Comparison of ENCODE assay signal across 22 mouse cellular contexts in genomic region chr17:71242666-71243065, GRCm38 (mm10).
A peak's percentile ranks its signal among the peaks of the same experiment; 100 is the strongest.
DNase-seq lines count a peak whose midpoint lies in the region; ATAC-seq and TF ChIP-seq lines count a peak whose summit lies in the region.
"Had no signal": no experiment of that assay in that cellular context is flagged by ENCODE, and none has a peak within 500 bp of the region (broad histone marks: within the 10 kb centered on the region; RNA-seq: fewer than 3 reads in every experiment).

No protein-coding gene starts in this region.

- H3K4me1 ChIP-seq in liver, adult 2 months (ENCODE audit: control insufficient read depth, insufficient read depth, low read length) = no peaks in the 10 kb centered on the region
- H3K4me1 ChIP-seq in liver, postnatal 0 days (ENCODE audit: insufficient read depth) = peaks cover 7% of the 10 kb centered on the region; the same call in 1 of the 2 replicates
- peaks cover 27% of the 10 kb centered on the region for H3K4me1 ChIP-seq in liver, embryonic 13.5 days (replicated peaks)
- peaks cover 25% of the 10 kb centered on the region for H3K4me1 ChIP-seq in liver, embryonic 12.5 days
- H3K4me1 ChIP-seq in midbrain, embryonic 11.5 days (ENCODE audit: control insufficient read depth, insufficient read depth, low read length) = no peaks in the 10 kb centered on the region
- no peaks in the 10 kb centered on the region for H3K4me1 ChIP-seq in midbrain, embryonic 14.5 days (ENCODE audit: control insufficient read depth, insufficient read depth, low read length)

- no peaks in the 10 kb centered on the region for H3K27me3 ChIP-seq in liver, adult 2 months (ENCODE audit: control insufficient read depth, insufficient read depth, low read length)
- no peaks in the 10 kb centered on the region for H3K27me3 ChIP-seq in liver, postnatal 0 days (ENCODE audit: insufficient read depth, low read length)
- no peaks in the 10 kb centered on the region for H3K27me3 ChIP-seq in liver, embryonic 13.5 days
- no peaks in the 10 kb centered on the region for H3K27me3 ChIP-seq in liver, embryonic 12.5 days (replicated peaks)
- no peaks in the 10 kb centered on the region for H3K27me3 ChIP-seq in midbrain, embryonic 11.5 days (ENCODE audit: control insufficient read depth, insufficient read depth, low read length)
- no peaks in the 10 kb centered on the region for H3K27me3 ChIP-seq in midbrain, embryonic 14.5 days (ENCODE audit: control insufficient read depth, insufficient read depth, low read length)
- H3K27me3 ChIP-seq: CH12.LX, Patski had no signal

- H3K27ac ChIP-seq in liver, adult 2 months (replicated peaks; ENCODE audit: insufficient read depth, low read depth, low read length) = no peak overlapping the region
- H3K27ac ChIP-seq in liver, postnatal 0 days (ENCODE audit: low read depth) = no peak overlapping the region
- peak overlapping the region; percentile 47; the same call in 1 of the 2 replicates for H3K27ac ChIP-seq in liver, embryonic 13.5 days
- no peak overlapping the region for H3K27ac ChIP-seq in liver, embryonic 12.5 days
- no peak overlapping the region for H3K27ac ChIP-seq in midbrain, embryonic 11.5 days (ENCODE audit: low read depth, low read length)
- H3K27ac ChIP-seq in midbrain, embryonic 14.5 days (replicated peaks; ENCODE audit: low read depth, low read length) = no peak overlapping the region

- peak; percentile 60 for DNase-seq in heart, adult 11 months
- DNase-seq in heart, postnatal 36 days = no peak
- DNase-seq in liver, adult 2 months (ENCODE audit: extremely low read depth, low read depth, low spot score) = peak; percentile 29
- DNase-seq in liver, postnatal 0 days = no peak
- DNase-seq in liver, embryonic 13.5 days = no peak
- peak; percentile 57 for DNase-seq in midbrain, embryonic 11.5 days (ENCODE audit: low spot score, missing footprints)
- DNase-seq in midbrain, embryonic 14.5 days = no peak
- DNase-seq: adrenal gland, adult 2 months; adrenal gland, adult 8-10 months; adrenal gland, postnatal 10 days; adrenal gland, postnatal 14 days; adrenal gland, postnatal 25 days; adrenal gland, postnatal 36 days; B cell, adult 2 months; cerebellum, adult 11 months; cerebellum, adult 11-12 months had no signal

- TF ChIP-seq CTCF in liver, adult 2 months (IDR thresholded peaks at IDR 0.05; ENCODE audit: low read depth, low read length) = no peak
- TF ChIP-seq CTCF in liver, postnatal 0 days (IDR thresholded peaks at IDR 0.05; ENCODE audit: low read depth) = no peak

- H3K36me3 ChIP-seq in liver, adult 2 months (ENCODE audit: control insufficient read depth, insufficient read depth, low read length) = peaks cover 97% of the 10 kb centered on the region
- peaks cover 97% of the 10 kb centered on the region for H3K36me3 ChIP-seq in liver, postnatal 0 days (replicated peaks; ENCODE audit: insufficient read depth, low read length)
- peaks cover 98% of the 10 kb centered on the region for H3K36me3 ChIP-seq in liver, embryonic 13.5 days
- peaks cover 100% of the 10 kb centered on the region for H3K36me3 ChIP-seq in liver, embryonic 12.5 days
- H3K36me3 ChIP-seq in midbrain, embryonic 11.5 days (ENCODE audit: control insufficient read depth, insufficient read depth, low read length) = peaks cover 17% of the 10 kb centered on the region
- H3K36me3 ChIP-seq in midbrain, embryonic 14.5 days (ENCODE audit: control insufficient read depth, insufficient read depth, low read length) = peaks cover 88% of the 10 kb centered on the region

- intact Hi-C loops in heart, postnatal 36 days (cut with DNase I) = no loop called here

- no peak overlapping the region for H3K9ac ChIP-seq in liver, adult 2 months (ENCODE audit: low read depth, low read length)
- H3K9ac ChIP-seq in liver, postnatal 0 days (replicated peaks) = no peak overlapping the region
- H3K9ac ChIP-seq in liver, embryonic 13.5 days = no peak overlapping the region
- H3K9ac ChIP-seq in liver, embryonic 12.5 days = no peak overlapping the region
- no peak overlapping the region for H3K9ac ChIP-seq in midbrain, embryonic 11.5 days (ENCODE audit: low read length)
- H3K9ac ChIP-seq in midbrain, embryonic 14.5 days (replicated peaks; ENCODE audit: low read length) = no peak overlapping the region

- TF ChIP-seq EP300 in liver, postnatal 0 days (IDR thresholded peaks at IDR 0.05; ENCODE audit: low read depth) = no peak

- ATAC-seq in liver, postnatal 0 days = no peak
- ATAC-seq in liver, embryonic 13.5 days (ENCODE audit: low read depth) = no peak
- no peak for ATAC-seq in liver, embryonic 12.5 days
- no peak for ATAC-seq in midbrain, embryonic 11.5 days (ENCODE audit: low FRiP score)
- ATAC-seq in midbrain, embryonic 14.5 days (ENCODE audit: low FRiP score, low TSS enrichment) = no peak
- ATAC-seq: activated CD4-positive, CD25-positive, alpha-beta regulatory T cell, adult 4 months; CD4-positive, CD25-positive, alpha-beta regulatory T cell, adult 4 months; Patski had no signal

- no peaks in the 10 kb centered on the region for H3K79me2 ChIP-seq in liver, adult 2 months (ENCODE audit: control insufficient read depth, insufficient read depth, low read length)

- no peak for TF ChIP-seq POLR2A in liver, adult 2 months (IDR thresholded peaks at IDR 0.05; ENCODE audit: extremely low read depth, insufficient read depth, low read length)

- no peaks in the 10 kb centered on the region for H3K9me3 ChIP-seq in liver, postnatal 0 days (ENCODE audit: low read length)
- no peaks in the 10 kb centered on the region for H3K9me3 ChIP-seq in liver, embryonic 13.5 days (replicated peaks)
- H3K9me3 ChIP-seq in liver, embryonic 12.5 days (replicated peaks) = no peaks in the 10 kb centered on the region
- no peaks in the 10 kb centered on the region for H3K9me3 ChIP-seq in midbrain, embryonic 11.5 days (ENCODE audit: control insufficient read depth, low read length)
- no peaks in the 10 kb centered on the region for H3K9me3 ChIP-seq in midbrain, embryonic 14.5 days (ENCODE audit: control insufficient read depth, low read length)
- H3K9me3 ChIP-seq: G1E had no signal

- 94% methylated on average over 7 of the region's 7 CpGs for WGBS in liver, adult 2 months
- WGBS in liver, postnatal 0 days (ENCODE audit: insufficient replicate concordance) = 93% methylated on average over 7 of the region's 7 CpGs
- WGBS in liver, embryonic 13.5 days (ENCODE audit: insufficient replicate concordance) = 91% methylated on average over 7 of the region's 7 CpGs
- WGBS in liver, embryonic 12.5 days (ENCODE audit: insufficient replicate concordance) = 92% methylated on average over 7 of the region's 7 CpGs
- 93% methylated on average over 7 of the region's 7 CpGs for WGBS in midbrain, embryonic 11.5 days
- WGBS in midbrain, embryonic 14.5 days = 96% methylated on average over 7 of the region's 7 CpGs

- H3K4me3 ChIP-seq in liver, adult 2 months (ENCODE audit: insufficient read depth, low read depth, low read length) = no peak overlapping the region
- H3K4me3 ChIP-seq in liver, postnatal 0 days (ENCODE audit: low read depth, low read length) = no peak overlapping the region
- no peak overlapping the region for H3K4me3 ChIP-seq in liver, embryonic 13.5 days (replicated peaks)
- H3K4me3 ChIP-seq in liver, embryonic 12.5 days = no peak overlapping the region
- no peak overlapping the region for H3K4me3 ChIP-seq in midbrain, embryonic 11.5 days (ENCODE audit: low read depth, low read length)
- no peak overlapping the region for H3K4me3 ChIP-seq in midbrain, embryonic 14.5 days (replicated peaks; ENCODE audit: low read depth, low read length)

- no peak overlapping the region for H3K4me2 ChIP-seq in liver, postnatal 0 days (ENCODE audit: low read depth, low read length)
- H3K4me2 ChIP-seq in liver, embryonic 13.5 days = no peak overlapping the region
- H3K4me2 ChIP-seq in liver, embryonic 12.5 days = no peak overlapping the region
- no peak overlapping the region for H3K4me2 ChIP-seq in midbrain, embryonic 11.5 days
- no peak overlapping the region for H3K4me2 ChIP-seq in midbrain, embryonic 14.5 days (ENCODE audit: low read length)

Comparison
In these comparisons a context has a peak if more than half of its experiments do, and no peak if none do; other contexts are left out.
1. DNase-seq: peak in heart, adult 11 months (single experiment), liver, adult 2 months (single experiment) and midbrain, embryonic 11.5 days (single experiment); none in heart, postnatal 36 days (0 of 2), liver, postnatal 0 days (single experiment), liver, embryonic 13.5 days (single experiment) and midbrain, embryonic 14.5 days (single experiment).